Mouse (Mus musculus) gastrocnemius, postnatal 14 days (tissue): ENCODE results near the gene Pgm2l1. TPM values are rescaled to one million over a fixed set of nuclear protein-coding genes. Genes with fewer than 3 reads are reported as not detected.

Experiments
- DNase-seq: peaks from one replicate; pipeline ENCODE4 v3.0.0; 2021; ENCODE audit warnings: mixed read lengths
- intact Hi-C: fragments of 180-260 bp; cut with DNase I; formaldehyde crosslinking; loops from one replicate; pipeline ENCODE4 v1.15.1; 2025; ENCODE audit warnings: low total_unique reads
- total RNA-seq, 2 experiments: library from RNA; stranded (reverse); gene quantifications; 2 replicates each; pipeline ENCODE4 v1.2.3; 2021

The Pgm2l1 gene
- total RNA-seq, 2 experiments from 2014 or later, result 12.2 to 12.3 TPM

DNA sequence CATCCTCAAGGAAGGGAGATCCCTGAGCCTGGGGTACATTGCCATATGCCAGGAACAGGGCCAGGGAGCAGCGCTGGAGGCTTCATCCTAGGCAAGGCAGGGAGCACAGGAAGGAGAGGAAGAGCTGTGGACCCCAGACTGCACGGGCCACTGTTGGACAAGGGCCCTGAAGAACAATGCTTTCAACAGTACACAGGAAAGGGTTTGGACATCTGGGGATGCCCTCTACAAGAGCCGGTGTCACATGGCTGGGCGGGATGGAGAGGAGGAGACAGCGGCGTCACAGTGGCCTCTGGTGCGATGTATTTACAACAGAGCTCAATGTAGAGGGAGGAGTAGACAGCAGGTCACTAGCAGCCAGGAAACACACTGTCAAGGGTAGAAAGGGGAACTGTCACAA is 100.3 kb downstream of the Pgm2l1 start:
- no peak for DNase-seq
- intact Hi-C loops, result loop anchor here (5.0 kb wide), 1 partner anchor 45 kb away; no protein-coding TSS in a partner anchor

Other genes starting within 250 kb of the Pgm2l1 start
- gene Rnf169, start 246.9 kb upstream of the Pgm2l1 start, total RNA-seq, result 1 to 10 TPM; 6.4 to 7.4 TPM
- 1 to 10 TPM; 1.5 to 3.0 TPM for gene Chrdl2, start 221.2 kb upstream of the Pgm2l1 start, total RNA-seq
- 1 to 10 TPM; 5.6 to 6.4 TPM for gene Pold3, start 105.8 kb upstream of the Pgm2l1 start, total RNA-seq
- 1 to 10 TPM; 4.7 to 5.9 TPM for gene Lipt2, start 68.1 kb upstream of the Pgm2l1 start, total RNA-seq
- under 1 TPM; 0.59 to 0.60 TPM for gene Kcne3, start 50.9 kb upstream of the Pgm2l1 start, total RNA-seq
- gene P4ha3, start 58.1 kb downstream of the Pgm2l1 start, total RNA-seq, result 1 to 10 TPM; 1.5 to 2.5 TPM
- 1 to 10 TPM; 5.5 to 6.0 TPM for gene C2cd3, start 144.8 kb downstream of the Pgm2l1 start, total RNA-seq
- gene Ppme1, start 144.9 kb downstream of the Pgm2l1 start, total RNA-seq, result 10 to 100 TPM; 25.1 to 26.8 TPM
- gene Ucp3, start 245.6 kb downstream of the Pgm2l1 start, total RNA-seq, result 100 to 1,000 TPM in 1 of 2 experiments, 10 to 100 TPM in 1; 58.1 to 197 TPM